Mouse (Mus musculus): ENCODE data around the gene Gm20765.
"Not testable (repeated sequence)": the region's sequence is repeated elsewhere in the genome, so short reads cannot be mapped to it uniquely, and the experiment has no call there.

Gene Gm20765

GRCm38 (mm10) chr10:104185233-104185632 lies at the start of gene Gm20765:
Gene Gm20765 (plus strand): TSS chr10:104185533.
- DNase-seq (ENCODE audit: low read depth) = not testable (repeated sequence)

GRCm38 (mm10) chr10:104142687-104143086 lies 42.6 kb upstream of the Gm20765 start, which contains the start of gene Gm21293:
Gene Gm21293 (plus strand): TSS chr10:104142987.
- DNase-seq (ENCODE audit: low read depth) = not testable (repeated sequence)

- DNase-seq (ENCODE audit: low read depth) = not testable (repeated sequence)
These were observed 34.1 kb upstream of the Gm20765 start, which contains the start of gene Gm6763 for GRCm38 (mm10) chr10:104151197-104151596. Gene Gm6763 (plus strand): TSS chr10:104151497.

GRCm38 (mm10) chr10:104159706-104160105 lies 25.6 kb upstream of the Gm20765 start, which contains the start of gene Gm8764:
Gene Gm8764 (plus strand): TSS chr10:104160006.
- DNase-seq (ENCODE audit: low read depth) = not testable (repeated sequence)

GRCm38 (mm10) chr10:104168215-104168614 lies 17.1 kb upstream of the Gm20765 start, which contains the start of gene Gm21304:
Gene Gm21304 (plus strand): TSS chr10:104168515.
- not testable (repeated sequence) for DNase-seq (ENCODE audit: low read depth)

GRCm38 (mm10) chr10:104176724-104177123 lies 8.6 kb upstream of the Gm20765 start, which contains the start of gene Gm21312:
Gene Gm21312 (plus strand): TSS chr10:104177024.
- not testable (repeated sequence) for DNase-seq (ENCODE audit: low read depth)

- DNase-seq (ENCODE audit: low read depth) = not testable (repeated sequence)
These were observed 8.4 kb downstream of the Gm20765 start, which contains the start of gene Gm4340 for GRCm38 (mm10) chr10:104193742-104194141. Gene Gm4340 (plus strand): TSS chr10:104194042.

- DNase-seq (ENCODE audit: low read depth) = no peak
These were observed 24.3 kb downstream of the Gm20765 start for GRCm38 (mm10) chr10:104209655-104210054.

- no peak for DNase-seq (ENCODE audit: low read depth)
These were observed 25.1 kb downstream of the Gm20765 start for GRCm38 (mm10) chr10:104210268-104210990.

GRCm38 (mm10) chr10:104214527-104214926 lies 29.2 kb downstream of the Gm20765 start:
- no peak for DNase-seq (ENCODE audit: low read depth)

- DNase-seq (ENCODE audit: low read depth) = no peak
These were observed 35.1 kb downstream of the Gm20765 start for GRCm38 (mm10) chr10:104220303-104221021.

All from c-Kit-positive CD71-positive TER-119-negative erythroid progenitor cells, embryonic 14.5 days (primary cell).